Mouse (Mus musculus): ENCODE measurements around the gene Pkn1. TPM values are rescaled to one million over a fixed set of nuclear protein-coding genes. Genes with fewer than 3 reads are reported as not detected.

Pkn1 gene
- total and polyA plus RNA-seq, 2 experiments from 2014 or later: 14.2 to 44.2 TPM

DNA sequence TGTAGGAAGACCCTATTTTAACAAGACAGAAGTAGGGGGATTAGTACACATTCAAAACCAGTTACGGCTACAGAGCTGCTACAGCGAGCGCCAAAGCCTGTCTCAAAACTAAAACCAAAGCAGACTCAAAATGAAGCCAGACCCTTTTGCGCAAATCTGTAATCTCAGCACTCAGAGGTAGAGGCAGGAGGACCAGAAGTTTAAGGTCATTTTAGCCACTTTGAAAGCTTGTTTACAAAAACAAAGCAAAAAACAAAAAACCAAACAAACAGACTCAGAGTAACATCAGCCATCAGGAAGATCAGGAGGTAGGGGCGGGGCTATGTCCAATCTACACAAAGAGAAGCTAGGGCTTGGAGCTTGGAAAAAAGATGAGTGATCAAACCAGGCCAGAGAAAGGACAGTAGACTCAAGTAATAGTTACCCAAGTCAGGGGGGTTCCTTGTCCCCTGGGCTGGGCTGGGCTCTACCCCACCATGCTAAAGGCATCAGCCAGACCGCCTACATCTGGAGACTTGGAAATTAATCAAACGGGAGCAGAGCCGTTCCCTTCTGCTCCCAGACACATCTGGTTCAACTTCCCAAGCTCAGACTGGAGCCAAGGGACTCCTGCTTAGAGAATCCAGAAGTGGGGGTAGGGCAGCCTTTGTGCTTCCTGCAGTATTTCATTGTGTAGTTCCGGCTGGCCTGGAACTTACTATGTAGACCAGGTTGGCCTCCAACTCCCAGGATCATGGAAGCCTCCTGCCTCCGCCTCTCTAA is 40.2 kb upstream of the Pkn1 start:
- ATAC-seq (ENCODE audit: insufficient read depth, low read depth): peak; percentile 11; the same call in 1 of the 2 replicates
- peak overlapping the region; percentile 62 for H3K4me3 ChIP-seq (ENCODE audit: low read depth, low read length)

DNA sequence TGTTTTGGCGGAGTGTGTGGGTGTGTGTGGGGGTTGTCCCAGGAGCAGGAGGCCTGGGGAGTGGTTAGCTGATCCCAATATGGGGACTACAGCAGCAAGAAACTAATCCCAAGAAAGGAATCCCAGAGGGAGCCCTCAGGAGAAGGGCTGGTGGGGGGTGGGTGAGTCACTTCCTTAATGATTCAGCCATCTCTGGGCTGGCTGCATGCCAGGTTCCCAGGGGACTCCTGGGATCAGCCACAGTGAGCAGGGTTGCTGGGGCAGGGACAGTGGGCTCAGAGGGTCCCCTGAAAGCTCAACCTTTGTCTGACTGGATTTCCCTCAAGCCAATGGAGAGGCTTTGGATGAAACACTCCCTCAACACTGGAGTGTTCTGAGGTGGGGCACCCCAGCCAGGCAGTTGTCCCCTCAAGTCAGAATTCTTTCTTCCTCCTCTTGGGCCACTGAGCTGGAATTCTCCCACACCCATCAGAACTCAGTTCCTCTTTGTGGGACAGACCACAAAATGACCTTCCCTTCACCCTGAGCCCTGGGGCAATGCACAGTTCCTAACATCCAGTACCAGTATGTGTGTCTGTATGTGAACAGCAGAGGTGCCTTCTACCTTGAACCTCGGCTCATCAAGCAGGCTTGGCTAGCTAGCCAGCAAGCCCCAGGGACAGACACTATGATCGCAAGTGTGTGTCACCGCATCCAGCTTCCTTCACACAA is 39.0 kb upstream of the Pkn1 start:
- Histone ChIP-seq H3K27me3 (ENCODE audit: control insufficient read depth, insufficient read depth, low read length) (no peaks in the 10 kb centered on the region), H3K4me2 (ENCODE audit: low read depth, low read length) (peak overlapping the region; percentile 74), H3K27ac (ENCODE audit: low read depth) (peak overlapping the region; percentile 86), H3K9ac (replicated peaks; ENCODE audit: low read depth, low read length) (no peak overlapping the region), H3K36me3 (replicated peaks; ENCODE audit: control insufficient read depth, insufficient read depth, low read length) (peaks cover 13% of the 10 kb centered on the region), H3K4me3 (ENCODE audit: low read depth, low read length) (peak overlapping the region; percentile 62), H3K4me1 (ENCODE audit: control insufficient read depth, insufficient read depth) (peaks cover 15% of the 10 kb centered on the region), H3K9me3 (replicated peaks; ENCODE audit: control insufficient read depth, low read length) (no peaks in the 10 kb centered on the region; the same call in 1 of the 2 replicates)
- WGBS: 52% methylated on average over 4 of the region's 4 CpGs
- ATAC-seq (ENCODE audit: insufficient read depth, low read depth) (peak; percentile 18), DNase-seq (ENCODE audit: low spot score) (peak; percentile 68)
- peak; percentile 50; the same call in 1 of the 2 replicates for TF ChIP-seq EP300 (IDR thresholded peaks at IDR 0.05; ENCODE audit: low read depth)
- no peak for TF ChIP-seq CTCF (IDR thresholded peaks at IDR 0.05; ENCODE audit: low read depth)

More for the DNA sequence above, 40.2 kb upstream of the Pkn1 start:
- Histone ChIP-seq H3K9me3 (replicated peaks; ENCODE audit: control insufficient read depth, low read length) (no peaks in the 10 kb centered on the region; the same call in 1 of the 2 replicates), H3K9ac (replicated peaks; ENCODE audit: low read depth, low read length) (no peak overlapping the region), H3K27me3 (ENCODE audit: control insufficient read depth, insufficient read depth, low read length) (no peaks in the 10 kb centered on the region), H3K4me1 (ENCODE audit: control insufficient read depth, insufficient read depth) (peaks cover 15% of the 10 kb centered on the region), H3K27ac (ENCODE audit: low read depth) (peak overlapping the region; percentile 86), H3K4me2 (ENCODE audit: low read depth, low read length) (peak overlapping the region; percentile 74), H3K36me3 (replicated peaks; ENCODE audit: control insufficient read depth, insufficient read depth, low read length) (peaks cover 2% of the 10 kb centered on the region; the same call in 1 of the 2 replicates)
- TF ChIP-seq CTCF (IDR thresholded peaks at IDR 0.05; ENCODE audit: low read depth) (no peak), EP300 (IDR thresholded peaks at IDR 0.05; ENCODE audit: low read depth) (no peak)
- peak; percentile 56 for DNase-seq (ENCODE audit: low spot score)
- 66% methylated on average over 10 of the region's 10 CpGs for WGBS

DNA sequence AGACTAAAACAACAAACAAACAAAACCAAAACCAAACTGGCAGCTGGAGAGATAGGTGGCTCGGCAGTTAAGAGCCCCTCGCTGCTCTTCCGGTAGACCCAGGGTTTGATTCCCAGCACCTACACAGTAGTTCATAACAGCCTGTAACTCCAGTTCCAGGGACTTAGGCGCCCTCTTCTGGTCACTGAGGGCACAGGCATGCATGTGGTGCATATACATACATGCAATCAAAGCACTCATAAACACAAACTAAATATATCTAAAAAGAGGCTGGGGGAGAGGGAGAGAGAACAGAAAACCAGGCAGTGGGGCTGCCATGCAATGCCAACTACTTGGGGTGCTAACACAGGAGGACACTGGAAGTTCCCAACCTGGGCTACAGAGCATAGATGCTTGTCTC is 38.4 kb upstream of the Pkn1 start:
- H3K27me3 ChIP-seq (ENCODE audit: control insufficient read depth, insufficient read depth, low read length): no peaks in the 10 kb centered on the region
- H3K4me2 ChIP-seq (ENCODE audit: low read depth, low read length): peak overlapping the region; percentile 74; the same call in 1 of the 2 replicates
- no peak overlapping the region for H3K4me3 ChIP-seq (ENCODE audit: low read depth, low read length)
- WGBS: 90% methylated on average over 4 of the region's 4 CpGs
- no peak overlapping the region for H3K9ac ChIP-seq (replicated peaks; ENCODE audit: low read depth, low read length)
- peak overlapping the region; percentile 86; the same call in 1 of the 2 replicates for H3K27ac ChIP-seq (ENCODE audit: low read depth)
- ATAC-seq (ENCODE audit: insufficient read depth, low read depth) (no peak), DNase-seq (ENCODE audit: low spot score) (no peak)
- H3K9me3 ChIP-seq (replicated peaks; ENCODE audit: control insufficient read depth, low read length): no peaks in the 10 kb centered on the region; the same call in 1 of the 2 replicates
- peaks cover 17% of the 10 kb centered on the region for H3K36me3 ChIP-seq (replicated peaks; ENCODE audit: control insufficient read depth, insufficient read depth, low read length)
- peaks cover 15% of the 10 kb centered on the region for H3K4me1 ChIP-seq (ENCODE audit: control insufficient read depth, insufficient read depth)
- TF ChIP-seq EP300 (IDR thresholded peaks at IDR 0.05; ENCODE audit: low read depth) (no peak), CTCF (IDR thresholded peaks at IDR 0.05; ENCODE audit: low read depth) (peak; percentile 19; the same call in 1 of the 2 replicates)

DNA sequence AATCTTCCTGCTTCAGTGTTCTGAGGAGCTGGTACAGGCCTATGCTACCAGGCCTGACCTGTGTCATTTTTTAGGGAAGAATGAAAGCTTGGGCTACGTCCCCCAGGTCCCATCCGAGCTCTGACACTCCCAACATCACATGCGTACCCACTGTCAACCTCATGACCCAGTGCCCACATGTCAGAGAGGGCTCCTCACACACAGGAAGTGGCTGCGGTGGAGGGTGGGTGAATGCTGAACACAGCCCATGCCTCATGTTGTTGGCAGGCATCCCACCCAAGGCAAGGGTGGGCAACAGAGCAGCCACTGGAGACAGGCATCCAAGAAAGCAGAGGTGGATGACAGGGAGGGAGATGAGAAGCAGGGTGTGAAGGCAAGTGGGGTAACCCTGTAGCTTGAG is 37.7 kb upstream of the Pkn1 start:
- ATAC-seq (ENCODE audit: insufficient read depth, low read depth) (no peak), DNase-seq (ENCODE audit: low spot score) (no peak)
- no peak for TF ChIP-seq EP300 (IDR thresholded peaks at IDR 0.05; ENCODE audit: low read depth)
- no peak for TF ChIP-seq CTCF (IDR thresholded peaks at IDR 0.05; ENCODE audit: low read depth)
- Histone ChIP-seq H3K4me3 (ENCODE audit: low read depth, low read length) (no peak overlapping the region), H3K4me2 (ENCODE audit: low read depth, low read length) (no peak overlapping the region), H3K4me1 (ENCODE audit: control insufficient read depth, insufficient read depth) (peaks cover 15% of the 10 kb centered on the region), H3K27ac (ENCODE audit: low read depth) (no peak overlapping the region), H3K27me3 (ENCODE audit: control insufficient read depth, insufficient read depth, low read length) (no peaks in the 10 kb centered on the region), H3K9ac (replicated peaks; ENCODE audit: low read depth, low read length) (no peak overlapping the region), H3K9me3 (replicated peaks; ENCODE audit: control insufficient read depth, low read length) (no peaks in the 10 kb centered on the region; the same call in 1 of the 2 replicates), H3K36me3 (replicated peaks; ENCODE audit: control insufficient read depth, insufficient read depth, low read length) (peaks cover 24% of the 10 kb centered on the region)
- 73% methylated on average over 4 of the region's 4 CpGs for WGBS

DNA sequence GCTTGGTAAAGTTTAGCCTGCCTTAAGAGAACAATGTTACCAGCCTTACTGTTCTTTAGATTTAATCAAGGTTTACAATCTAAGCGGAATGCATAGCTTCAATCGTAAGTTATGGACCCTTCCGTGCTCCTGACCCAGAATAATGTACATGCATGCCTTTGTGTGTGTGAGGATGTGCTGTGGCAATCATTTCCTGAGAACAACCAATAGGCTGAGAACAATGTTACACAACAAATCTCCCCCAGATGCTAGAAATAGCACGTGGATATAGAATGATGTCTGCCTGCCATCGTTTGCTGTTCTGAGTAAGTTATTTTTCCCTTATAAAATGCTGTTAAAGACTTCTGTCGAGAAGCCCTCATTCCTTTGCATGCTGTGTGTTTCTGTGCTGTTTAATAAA is 33.9 kb upstream of the Pkn1 start:
- 58% methylated on average over 6 of the region's 6 CpGs for WGBS

More for the DNA sequence above, 33.9 kb upstream of the Pkn1 start:
- H3K4me1 ChIP-seq (ENCODE audit: control insufficient read depth, insufficient read depth): no peaks in the 10 kb centered on the region
- ATAC-seq (ENCODE audit: insufficient read depth, low read depth): no peak
- no peaks in the 10 kb centered on the region; the same call in 1 of the 2 replicates for H3K9me3 ChIP-seq (replicated peaks; ENCODE audit: control insufficient read depth, low read length)
- H3K4me2 ChIP-seq (ENCODE audit: low read depth, low read length): no peak overlapping the region
- peaks cover 59% of the 10 kb centered on the region for H3K36me3 ChIP-seq (replicated peaks; ENCODE audit: control insufficient read depth, insufficient read depth, low read length)
- TF ChIP-seq CTCF (IDR thresholded peaks at IDR 0.05; ENCODE audit: low read depth) (no peak), EP300 (IDR thresholded peaks at IDR 0.05; ENCODE audit: low read depth) (no peak)
- no peaks in the 10 kb centered on the region for H3K27me3 ChIP-seq (ENCODE audit: control insufficient read depth, insufficient read depth, low read length)
- no peak overlapping the region for H3K4me3 ChIP-seq (ENCODE audit: low read depth, low read length)
- DNase-seq (ENCODE audit: low spot score): no peak
- H3K27ac ChIP-seq (ENCODE audit: low read depth): no peak overlapping the region
- no peak overlapping the region for H3K9ac ChIP-seq (replicated peaks; ENCODE audit: low read depth, low read length)
